Mouse (Mus musculus): Measurements from ENCODE around the gene Papss1. TPM values are rescaled to one million over a fixed set of nuclear protein-coding genes. Genes with fewer than 3 reads are reported as not detected.

The Papss1 gene
- polyA plus RNA-seq, 1 experiment, result 0.19 TPM

GRCm38 (mm10) chr3:131637008-131637407, 72.4 kb downstream of the Papss1 start:
- H3K4me1 ChIP-seq (ENCODE audit: control insufficient read depth), result no peaks in the 10 kb centered on the region
- H3K27me3 ChIP-seq (ENCODE audit: control insufficient read depth), result no peaks in the 10 kb centered on the region
- H3K9me3 ChIP-seq (ENCODE audit: control insufficient read depth, low read length), result no peaks in the 10 kb centered on the region
- H3K36me3 ChIP-seq (ENCODE audit: control insufficient read depth), result no peaks in the 10 kb centered on the region; the same call in 1 of the 2 replicates
- H3K4me3 ChIP-seq (replicated peaks), result no peak overlapping the region
- TF ChIP-seq TAL1 (IDR thresholded peaks at IDR 0.05; ENCODE audit: low read length), result no peak
- TF ChIP-seq GATA1 (IDR thresholded peaks at IDR 0.05; ENCODE audit: low read length), result no peak

DNA sequence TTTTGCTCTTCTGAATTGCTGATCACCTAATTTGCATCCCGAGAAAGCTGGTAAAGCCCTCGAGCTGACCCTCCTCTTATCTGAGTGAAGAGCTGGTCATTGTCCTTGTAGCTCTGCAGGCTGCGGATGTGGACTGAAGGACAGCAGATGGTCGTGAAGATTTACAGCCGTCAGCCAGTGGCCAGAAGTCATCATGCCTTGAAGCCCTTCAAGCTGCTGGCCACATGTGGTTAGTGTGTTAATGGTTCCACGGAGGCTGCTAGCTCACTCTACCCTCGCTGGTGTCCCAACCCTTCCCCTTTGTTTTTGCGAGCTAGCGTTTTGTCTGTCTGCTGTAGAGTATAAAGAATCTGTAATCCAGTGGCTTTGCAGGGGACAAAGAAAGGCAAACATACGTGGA, 73.1 kb downstream of the Papss1 start:
- no peak for TF ChIP-seq GATA1 (IDR thresholded peaks at IDR 0.05; ENCODE audit: low read length)
- H3K27me3 ChIP-seq (ENCODE audit: control insufficient read depth), result no peaks in the 10 kb centered on the region
- H3K36me3 ChIP-seq (ENCODE audit: control insufficient read depth), result no peaks in the 10 kb centered on the region; the same call in 1 of the 2 replicates
- H3K9me3 ChIP-seq (ENCODE audit: control insufficient read depth, low read length), result no peaks in the 10 kb centered on the region
- no peak overlapping the region for H3K4me3 ChIP-seq (replicated peaks)
- H3K4me1 ChIP-seq (ENCODE audit: control insufficient read depth), result no peaks in the 10 kb centered on the region

GRCm38 (mm10) chr3:131638216-131638615, 73.6 kb downstream of the Papss1 start:
- TF ChIP-seq TAL1 (IDR thresholded peaks at IDR 0.05; ENCODE audit: low read length) (no peak), GATA1 (IDR thresholded peaks at IDR 0.05; ENCODE audit: low read length) (no peak)
- Histone ChIP-seq H3K4me3 (replicated peaks) (no peak overlapping the region), H3K36me3 (ENCODE audit: control insufficient read depth) (no peaks in the 10 kb centered on the region; the same call in 1 of the 2 replicates), H3K9me3 (ENCODE audit: control insufficient read depth, low read length) (no peaks in the 10 kb centered on the region), H3K27me3 (ENCODE audit: control insufficient read depth) (no peaks in the 10 kb centered on the region), H3K4me1 (ENCODE audit: control insufficient read depth) (no peaks in the 10 kb centered on the region)

- no peaks in the 10 kb centered on the region for H3K27me3 ChIP-seq (ENCODE audit: control insufficient read depth)
- H3K9me3 ChIP-seq (ENCODE audit: control insufficient read depth, low read length), result no peaks in the 10 kb centered on the region; the same call in 1 of the 2 replicates
- no peaks in the 10 kb centered on the region; the same call in 1 of the 2 replicates for H3K36me3 ChIP-seq (ENCODE audit: control insufficient read depth)
- H3K4me1 ChIP-seq (ENCODE audit: control insufficient read depth), result no peaks in the 10 kb centered on the region
- H3K4me3 ChIP-seq (replicated peaks), result no peak overlapping the region
- TF ChIP-seq TAL1 (IDR thresholded peaks at IDR 0.05; ENCODE audit: low read length) (no peak), GATA1 (IDR thresholded peaks at IDR 0.05; ENCODE audit: low read length) (no peak)
Measured at GRCm38 (mm10) chr3:131642681-131643292, 78.2 kb downstream of the Papss1 start.

DNA sequence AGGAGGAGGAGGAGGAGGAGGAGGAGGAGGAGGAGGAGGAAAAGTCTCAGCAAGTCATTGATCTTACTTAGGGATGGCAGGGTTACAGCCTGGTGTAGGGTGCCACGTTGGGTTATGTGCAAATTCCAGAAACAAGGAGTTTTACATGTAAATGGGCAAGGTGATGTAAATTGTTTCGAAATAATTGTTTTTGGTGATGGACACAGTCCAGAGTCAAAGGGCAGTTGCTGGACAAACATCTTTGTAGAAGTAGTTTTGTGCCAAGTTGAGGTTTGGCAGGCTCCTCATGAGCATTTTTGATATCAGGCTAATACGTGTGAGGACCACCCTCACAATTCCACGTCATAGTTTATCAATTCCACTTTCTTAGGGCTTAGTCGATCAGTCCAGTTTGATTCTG, 80.6 kb downstream of the Papss1 start:
- H3K9me3 ChIP-seq (ENCODE audit: control insufficient read depth, low read length), result peaks cover 2% of the 10 kb centered on the region; the same call in 1 of the 2 replicates
- TF ChIP-seq GATA1 (IDR thresholded peaks at IDR 0.05; ENCODE audit: low read length), result no peak
- no peak for TF ChIP-seq TAL1 (IDR thresholded peaks at IDR 0.05; ENCODE audit: low read length)

DNA sequence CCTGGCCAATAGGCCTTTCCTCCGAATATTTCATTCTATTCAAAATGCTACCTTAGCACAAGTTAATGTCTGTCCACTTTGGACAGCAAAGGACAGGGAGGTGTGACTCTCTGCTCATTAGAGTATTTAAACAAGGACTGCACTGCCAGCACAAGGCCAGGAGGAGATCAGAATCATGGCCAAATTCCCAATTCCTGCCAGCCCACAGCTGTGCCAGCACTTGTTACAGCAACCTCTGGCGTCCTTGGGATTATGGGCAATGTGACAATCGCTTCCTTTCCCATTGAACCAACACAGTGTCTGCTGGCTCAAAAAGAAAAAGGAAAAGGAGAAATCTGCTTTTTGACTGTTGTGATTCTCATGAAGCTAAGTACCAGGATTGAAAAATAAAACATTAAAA, 89.8 kb downstream of the Papss1 start:
- TF ChIP-seq GATA1 (IDR thresholded peaks at IDR 0.05; ENCODE audit: low read length) (no peak), TAL1 (IDR thresholded peaks at IDR 0.05; ENCODE audit: low read length) (no peak)
- no peaks in the 10 kb centered on the region for H3K27me3 ChIP-seq (ENCODE audit: control insufficient read depth)
- H3K4me3 ChIP-seq (replicated peaks), result no peak overlapping the region
- no peaks in the 10 kb centered on the region for H3K4me1 ChIP-seq (ENCODE audit: control insufficient read depth)
- H3K9me3 ChIP-seq (ENCODE audit: control insufficient read depth, low read length), result peaks cover 2% of the 10 kb centered on the region; the same call in 1 of the 2 replicates
- no peaks in the 10 kb centered on the region for H3K36me3 ChIP-seq (ENCODE audit: control insufficient read depth)

More for the DNA sequence above, 80.6 kb downstream of the Papss1 start:
- H3K36me3 ChIP-seq (ENCODE audit: control insufficient read depth), result no peaks in the 10 kb centered on the region; the same call in 1 of the 2 replicates
- H3K4me1 ChIP-seq (ENCODE audit: control insufficient read depth), result no peaks in the 10 kb centered on the region
- no peak overlapping the region for H3K4me3 ChIP-seq (replicated peaks)
- H3K27me3 ChIP-seq (ENCODE audit: control insufficient read depth), result no peaks in the 10 kb centered on the region

- TF ChIP-seq GATA1 (IDR thresholded peaks at IDR 0.05; ENCODE audit: low read length), result no peak
- TF ChIP-seq TAL1 (IDR thresholded peaks at IDR 0.05; ENCODE audit: low read length), result no peak
- Histone ChIP-seq H3K4me1 (ENCODE audit: control insufficient read depth) (no peaks in the 10 kb centered on the region), H3K36me3 (ENCODE audit: control insufficient read depth) (no peaks in the 10 kb centered on the region), H3K27me3 (ENCODE audit: control insufficient read depth) (no peaks in the 10 kb centered on the region), H3K9me3 (ENCODE audit: control insufficient read depth, low read length) (peaks cover 2% of the 10 kb centered on the region; the same call in 1 of the 2 replicates), H3K4me3 (replicated peaks) (no peak overlapping the region)
Measured at GRCm38 (mm10) chr3:131656032-131656431, 91.5 kb downstream of the Papss1 start.

- TF ChIP-seq TAL1 (IDR thresholded peaks at IDR 0.05; ENCODE audit: low read length) (no peak), GATA1 (IDR thresholded peaks at IDR 0.05; ENCODE audit: low read length) (no peak)
- Histone ChIP-seq H3K4me1 (ENCODE audit: control insufficient read depth) (no peaks in the 10 kb centered on the region), H3K9me3 (ENCODE audit: control insufficient read depth, low read length) (no peaks in the 10 kb centered on the region), H3K4me3 (replicated peaks) (no peak overlapping the region), H3K27me3 (ENCODE audit: control insufficient read depth) (no peaks in the 10 kb centered on the region), H3K36me3 (ENCODE audit: control insufficient read depth) (no peaks in the 10 kb centered on the region)
Measured at GRCm38 (mm10) chr3:131660126-131660525, 95.6 kb downstream of the Papss1 start.

GRCm38 (mm10) chr3:131660629-131661028, 96.1 kb downstream of the Papss1 start:
- Histone ChIP-seq H3K4me1 (ENCODE audit: control insufficient read depth) (no peaks in the 10 kb centered on the region), H3K9me3 (ENCODE audit: control insufficient read depth, low read length) (peaks cover under 1% of the 10 kb centered on the region; the same call in 1 of the 2 replicates), H3K4me3 (replicated peaks) (no peak overlapping the region), H3K27me3 (ENCODE audit: control insufficient read depth) (no peaks in the 10 kb centered on the region), H3K36me3 (ENCODE audit: control insufficient read depth) (no peaks in the 10 kb centered on the region)
- TF ChIP-seq GATA1 (IDR thresholded peaks at IDR 0.05; ENCODE audit: low read length) (no peak), TAL1 (IDR thresholded peaks at IDR 0.05; ENCODE audit: low read length) (no peak)
